Mouse (Mus musculus) forebrain, embryonic 11.5 days (tissue): ENCODE measurements around the gene Agtpbp1. TPM values are rescaled to one million over a fixed set of nuclear protein-coding genes. Genes with fewer than 3 reads are reported as not detected.
"Not testable (repeated sequence)": the region's sequence is repeated elsewhere in the genome, so short reads cannot be mapped to it uniquely, and the experiment has no call there.

ENCODE experiments used
- ATAC-seq: fragments of 200-750 bp; cut with Nextera tagmentation; replicated peaks from 2 replicates; pipeline ENCODE4 v1.8.0; 2017; ENCODE audit warnings: moderate TSS enrichment; ENCODE audit not compliant: low FRiP score
- DNase-seq: peaks from one replicate; pipeline ENCODE4 v3.0.0-alpha.2; 2017; ENCODE audit warnings: low spot score
- H3K27ac ChIP-seq: fragments of 300-500 bp; sonication (generic); 2 replicates; pipeline ENCODE4 v1.5.1; 2014; ENCODE audit warnings: low read depth, low read length
- H3K27me3 ChIP-seq: fragments of 300-500 bp; sonication (generic); 2 replicates; pipeline ENCODE4 v1.6.1; 2014; ENCODE audit warnings: mild to moderate bottlenecking, low read length, mixed read lengths; ENCODE audit not compliant: control insufficient read depth, insufficient read depth
- H3K36me3 ChIP-seq: fragments of 300-500 bp; sonication (generic); 2 replicates; pipeline ENCODE4 v1.6.1; 2014; ENCODE audit warnings: mild to moderate bottlenecking, low read length, moderate library complexity, mixed read lengths; ENCODE audit not compliant: control insufficient read depth, insufficient read depth
- H3K4me1 ChIP-seq: fragments of 300-500 bp; sonication (generic); replicated peaks from 2 replicates; pipeline ENCODE4 v1.6.1; 2014; ENCODE audit warnings: low read length, mixed read lengths; ENCODE audit not compliant: control insufficient read depth, insufficient read depth
- H3K4me2 ChIP-seq: fragments of 300-500 bp; sonication (generic); 2 replicates; pipeline ENCODE4 v1.6.1; 2014; ENCODE audit warnings: low read depth, mild to moderate bottlenecking, low read length, moderate library complexity, mixed read lengths; ENCODE audit not compliant: severe bottlenecking
- H3K4me3 ChIP-seq: fragments of 300-500 bp; sonication (generic); 2 replicates; pipeline ENCODE4 v1.5.1; 2014; ENCODE audit warnings: low read depth, low read length
- H3K9ac ChIP-seq: fragments of 300-500 bp; sonication (generic); 2 replicates; pipeline ENCODE4 v1.6.1; 2014; ENCODE audit warnings: low read length
- H3K9me3 ChIP-seq: fragments of 300-500 bp; sonication (generic); 2 replicates; pipeline ENCODE4 v1.6.1; 2016; ENCODE audit warnings: low read length, mixed read lengths; ENCODE audit not compliant: control insufficient read depth
- WGBS: fragments of 180-500 bp; shearing (Covaris S2); extraction: QIAGEN DNeasy Blood & Tissue Kit; methylation state at CpG from one replicate; pipeline ENCODE4 v1.1.7; 2014; 5-methylcytosine and 5-hydroxymethylcytosine counted together
- polyA plus RNA-seq: library from polyadenylated mRNA; unstranded; fragments of >200 nt; fragmentation: Nextera tagmentation; extraction: Ambion mirVana; gene quantifications from 2 replicates; pipeline ENCODE4 v1.2.1, GENCODE M21; 2014

Gene Agtpbp1
- polyA plus RNA-seq, 1 experiment from 2014 or later: 21.0 TPM

- no peak for ATAC-seq
- Histone ChIP-seq H3K4me3 (no peak overlapping the region), H3K9me3 (no peaks in the 10 kb centered on the region), H3K4me1 (no peaks in the 10 kb centered on the region), H3K27me3 (no peaks in the 10 kb centered on the region), H3K36me3 (no peaks in the 10 kb centered on the region), H3K27ac (no peak overlapping the region), H3K9ac (no peak overlapping the region), H3K4me2 (no peak overlapping the region)
- DNase-seq: no peak
- WGBS: 94% methylated on average over 13 of the region's 13 CpGs
These were observed 104.2 kb downstream of the Agtpbp1 start for GRCm38 (mm10) chr13:59480599-59481483.

- not testable (repeated sequence) for H3K27ac ChIP-seq, H3K9ac ChIP-seq, H3K4me3 ChIP-seq, H3K4me1 ChIP-seq, H3K9me3 ChIP-seq, DNase-seq, H3K36me3 ChIP-seq, H3K27me3 ChIP-seq, H3K4me2 ChIP-seq, ATAC-seq
- WGBS: 81% methylated on average over 6 of the region's 7 CpGs
These were observed 107.1 kb downstream of the Agtpbp1 start for GRCm38 (mm10) chr13:59477928-59478327.

- DNase-seq (no peak), ATAC-seq (no peak)
- H3K4me1 ChIP-seq: no peaks in the 10 kb centered on the region
- no peaks in the 10 kb centered on the region for H3K27me3 ChIP-seq
- no peaks in the 10 kb centered on the region for H3K9me3 ChIP-seq
- no peaks in the 10 kb centered on the region for H3K36me3 ChIP-seq
- no peak overlapping the region for H3K27ac ChIP-seq
- H3K9ac ChIP-seq: no peak overlapping the region
- 92% methylated on average over 14 of the region's 14 CpGs for WGBS
- no peak overlapping the region for H3K4me3 ChIP-seq
- no peak overlapping the region for H3K4me2 ChIP-seq
These were observed 107.6 kb downstream of the Agtpbp1 start for GRCm38 (mm10) chr13:59477451-59477850.

GRCm38 (mm10) chr13:59474973-59475372 lies 110.1 kb downstream of the Agtpbp1 start:
- no peak for ATAC-seq
- Histone ChIP-seq H3K9ac (no peak overlapping the region), H3K36me3 (no peaks in the 10 kb centered on the region), H3K4me3 (no peak overlapping the region), H3K27me3 (no peaks in the 10 kb centered on the region), H3K9me3 (no peaks in the 10 kb centered on the region), H3K4me1 (no peaks in the 10 kb centered on the region), H3K4me2 (no peak overlapping the region), H3K27ac (no peak overlapping the region)
- DNase-seq: no peak
- WGBS: 91% methylated on average over 8 of the region's 8 CpGs

- ATAC-seq: no peak
- H3K9ac ChIP-seq: no peak overlapping the region
- H3K9me3 ChIP-seq: no peaks in the 10 kb centered on the region
- DNase-seq: no peak
- H3K4me3 ChIP-seq: no peak overlapping the region
- no peak overlapping the region for H3K4me2 ChIP-seq
- no peak overlapping the region for H3K27ac ChIP-seq
- WGBS: 88% methylated on average over 10 of the region's 10 CpGs
- no peaks in the 10 kb centered on the region for H3K4me1 ChIP-seq
- H3K27me3 ChIP-seq: no peaks in the 10 kb centered on the region
- H3K36me3 ChIP-seq: no peaks in the 10 kb centered on the region
These were observed 111.7 kb downstream of the Agtpbp1 start for GRCm38 (mm10) chr13:59473341-59473740.

- Histone ChIP-seq H3K36me3 (no peaks in the 10 kb centered on the region), H3K27me3 (no peaks in the 10 kb centered on the region), H3K9ac (no peak overlapping the region), H3K4me3 (no peak overlapping the region), H3K4me1 (no peaks in the 10 kb centered on the region), H3K4me2 (no peak overlapping the region), H3K27ac (no peak overlapping the region), H3K9me3 (no peaks in the 10 kb centered on the region)
- no peak for DNase-seq
- no peak for ATAC-seq
- 85% methylated on average over 5 of the region's 5 CpGs for WGBS
These were observed 112.8 kb downstream of the Agtpbp1 start for GRCm38 (mm10) chr13:59472222-59472621.

- Histone ChIP-seq H3K4me3 (no peak overlapping the region), H3K27ac (no peak overlapping the region), H3K9ac (no peak overlapping the region), H3K4me1 (no peaks in the 10 kb centered on the region), H3K9me3 (no peaks in the 10 kb centered on the region), H3K4me2 (no peak overlapping the region), H3K36me3 (no peaks in the 10 kb centered on the region), H3K27me3 (no peaks in the 10 kb centered on the region)
- ATAC-seq: no peak
- WGBS: 93% methylated on average over 5 of the region's 5 CpGs
- DNase-seq: no peak
These were observed 115.3 kb downstream of the Agtpbp1 start for GRCm38 (mm10) chr13:59469701-59470100.

GRCm38 (mm10) chr13:59468181-59468802 lies 116.7 kb downstream of the Agtpbp1 start:
- Histone ChIP-seq H3K27ac (no peak overlapping the region), H3K4me3 (no peak overlapping the region), H3K27me3 (no peaks in the 10 kb centered on the region), H3K36me3 (no peaks in the 10 kb centered on the region), H3K4me1 (no peaks in the 10 kb centered on the region), H3K9me3 (no peaks in the 10 kb centered on the region), H3K9ac (no peak overlapping the region), H3K4me2 (no peak overlapping the region)
- 80% methylated on average over 8 of the region's 8 CpGs for WGBS
- ATAC-seq (no peak), DNase-seq (no peak)
